Mouse (Mus musculus): ENCODE data around the gene 4930453N24Rik. TPM values are rescaled to one million over a fixed set of nuclear protein-coding genes. Genes with fewer than 3 reads are reported as not detected.

The 4930453N24Rik gene
- polyA plus RNA-seq (2016; fragmentation: Nextera tagmentation; extraction: Ambion mirVana): 27.0 and 29.4 TPM in 2 replicates

DNA sequence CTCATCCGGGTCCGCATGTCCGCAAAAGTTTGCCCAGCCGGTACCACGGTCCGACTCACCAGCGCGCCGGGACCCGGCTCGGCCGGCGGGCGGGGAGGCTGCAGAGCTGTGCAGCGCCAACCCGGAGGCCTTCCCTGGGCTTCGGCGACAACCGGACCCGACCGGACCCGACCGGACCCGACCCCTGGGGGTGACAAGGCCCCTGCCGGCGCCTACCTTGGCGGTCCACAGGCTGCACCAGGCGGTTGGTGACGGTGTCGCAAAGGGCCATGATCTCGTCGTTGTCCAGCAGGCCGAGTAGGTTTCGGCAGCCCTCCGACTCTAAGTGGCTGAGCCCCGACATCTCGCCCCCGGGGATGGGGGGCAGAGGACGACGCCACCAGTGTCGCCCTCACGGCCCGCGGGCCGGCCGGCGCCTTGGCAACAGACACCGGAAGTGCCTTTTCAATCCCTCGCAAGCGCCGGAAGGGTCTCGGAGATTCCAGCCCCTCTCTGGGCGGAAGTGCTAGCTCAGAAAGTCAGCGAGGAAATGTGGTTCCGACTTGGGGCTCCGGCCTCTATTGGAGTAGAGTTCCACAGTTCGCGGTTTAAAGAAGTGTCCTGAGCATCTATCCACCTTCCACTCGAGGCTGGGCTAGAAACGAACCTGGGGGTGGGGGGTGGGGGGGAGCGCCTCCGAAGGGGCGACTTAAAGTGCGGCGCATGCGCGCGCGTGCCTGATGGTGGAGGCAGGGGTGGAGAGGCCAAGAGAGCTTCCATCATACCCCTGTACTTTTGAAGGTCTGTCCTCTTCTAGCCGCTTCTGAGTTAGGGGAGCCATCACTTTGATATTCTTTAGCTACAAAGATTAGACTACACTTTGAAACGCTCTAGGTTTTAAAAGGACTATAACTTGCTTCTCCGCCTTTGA is at the start of gene 4930453N24Rik:
TSS of gene 4930453N24Rik (minus strand) at position 641 of the 910 bp plus-strand sequence.
- Histone ChIP-seq H3K36me3 (peaks cover 29% of the 10 kb centered on the region), H3K27me3 (ENCODE audit: insufficient read depth, poor library complexity, severe bottlenecking) (peaks cover 5% of the 10 kb centered on the region; the same call in 1 of the 2 replicates), H3K4me1 (replicated peaks) (peaks cover 9% of the 10 kb centered on the region), H3K4me3 (peak within 1 kb of the TSS; percentile 94), H3K9me3 (no peaks in the 10 kb centered on the region), H3K27ac (peak within 1 kb of the TSS; percentile 93)
- peak; percentile 92 for DNase-seq (ENCODE audit: low spot score)
- WGBS: 2% methylated on average over 72 of the region's 72 CpGs

DNA sequence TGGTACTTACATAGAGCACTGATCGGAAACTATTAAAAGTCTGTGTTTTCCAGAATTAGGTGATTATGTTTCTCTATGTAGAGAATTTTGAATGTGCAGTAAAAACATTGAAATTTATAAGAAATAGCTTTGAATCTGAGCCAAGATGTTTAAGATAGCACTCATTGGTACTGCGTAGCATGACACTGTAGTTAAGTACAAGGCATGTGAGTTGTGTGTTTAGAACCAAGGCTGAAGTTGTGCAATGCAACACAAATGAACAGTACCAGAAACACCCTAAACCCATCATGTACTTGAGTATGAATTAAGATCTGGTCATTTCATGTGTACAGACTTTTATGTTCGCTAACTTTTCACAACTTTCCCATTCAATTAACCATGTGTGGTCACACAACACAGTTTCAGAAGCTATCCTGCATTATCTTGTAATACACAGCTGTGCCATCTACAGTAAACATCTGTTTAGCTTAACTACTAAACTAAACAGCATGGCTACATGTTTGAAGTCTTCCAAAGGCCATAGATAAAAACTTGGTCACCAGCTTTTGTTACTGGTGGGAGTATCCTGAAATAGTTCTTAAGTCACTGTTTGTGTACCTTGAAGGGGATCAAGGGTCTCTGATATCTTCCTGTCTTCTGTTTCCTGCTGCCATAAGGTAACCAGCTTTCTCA is 46.3 kb upstream of the 4930453N24Rik start:
- Histone ChIP-seq H3K4me1 (replicated peaks) (no peaks in the 10 kb centered on the region), H3K9me3 (no peaks in the 10 kb centered on the region), H3K4me3 (no peak overlapping the region), H3K27me3 (ENCODE audit: insufficient read depth, poor library complexity, severe bottlenecking) (no peaks in the 10 kb centered on the region), H3K27ac (no peak overlapping the region), H3K36me3 (peaks cover 14% of the 10 kb centered on the region)
- DNase-seq (ENCODE audit: low spot score): no peak
- WGBS: 97% methylated on average over 3 of the region's 3 CpGs

DNA sequence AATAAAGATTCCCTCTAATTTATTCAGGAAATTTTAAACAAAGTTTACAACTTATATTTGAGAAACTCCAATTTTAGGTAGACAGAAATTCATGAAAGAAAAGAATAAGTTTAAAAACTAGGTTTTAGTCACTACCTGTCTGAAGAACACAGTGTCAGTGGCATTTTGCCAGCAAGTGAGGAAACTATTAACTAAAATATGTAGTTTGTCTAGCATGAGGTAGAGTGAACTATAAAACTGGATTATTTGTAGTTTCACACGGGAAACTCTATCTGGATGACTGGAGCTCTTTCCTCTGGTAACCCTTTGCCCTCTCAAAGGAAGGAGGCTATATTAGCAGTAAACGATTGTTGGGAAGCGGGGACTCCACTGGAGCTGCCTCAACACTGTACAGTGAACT is 32.1 kb upstream of the 4930453N24Rik start:
- WGBS: 90% methylated on average over 3 of the region's 3 CpGs
- H3K36me3 ChIP-seq: peaks cover 18% of the 10 kb centered on the region
- 0 out of 2 replicates have a peak, but pooled peaks cover 3% of the 10 kb centered on the region for H3K9me3 ChIP-seq

DNA sequence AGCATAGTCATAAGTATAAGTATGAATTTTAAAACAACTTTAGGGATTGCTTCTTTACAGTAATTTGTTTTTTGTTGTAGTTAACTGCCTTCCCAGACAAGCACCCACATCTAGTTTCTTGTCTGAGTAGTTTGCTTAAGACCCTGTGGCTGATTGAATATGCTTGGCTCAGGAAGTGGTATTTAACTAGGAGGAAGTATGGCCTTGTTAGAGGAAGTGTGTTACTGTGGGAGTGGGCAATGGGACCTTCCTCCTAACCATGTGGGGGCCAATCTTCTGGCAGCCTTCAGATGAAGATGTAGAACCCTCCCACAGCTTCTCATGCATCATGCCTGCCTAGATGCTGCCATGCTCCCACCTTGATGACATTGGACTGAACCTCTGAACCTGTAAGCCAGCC is 30.7 kb upstream of the 4930453N24Rik start:
- peaks cover 18% of the 10 kb centered on the region for H3K36me3 ChIP-seq
- H3K9me3 ChIP-seq: 0 out of 2 replicates have a peak, but pooled peaks cover 3% of the 10 kb centered on the region
- H3K4me3 ChIP-seq: no peak overlapping the region
- no peak for DNase-seq (ENCODE audit: low spot score)
- H3K27me3 ChIP-seq (ENCODE audit: insufficient read depth, poor library complexity, severe bottlenecking): no peaks in the 10 kb centered on the region
- H3K4me1 ChIP-seq (replicated peaks): no peaks in the 10 kb centered on the region
- no peak overlapping the region for H3K27ac ChIP-seq

More for the DNA sequence above, 32.1 kb upstream of the 4930453N24Rik start:
- H3K27me3 ChIP-seq (ENCODE audit: insufficient read depth, poor library complexity, severe bottlenecking): no peaks in the 10 kb centered on the region
- H3K4me3 ChIP-seq: no peak overlapping the region
- DNase-seq (ENCODE audit: low spot score): no peak
- H3K27ac ChIP-seq: no peak overlapping the region
- H3K4me1 ChIP-seq (replicated peaks): no peaks in the 10 kb centered on the region

GRCm38 (mm10) chr16:64800393-64800792 is 29.4 kb upstream of the 4930453N24Rik start:
- WGBS: 92% methylated on average over 5 of the region's 5 CpGs
- Histone ChIP-seq H3K4me3 (no peak overlapping the region), H3K9me3 (0 out of 2 replicates have a peak, but pooled peaks cover 3% of the 10 kb centered on the region), H3K27ac (no peak overlapping the region), H3K4me1 (replicated peaks) (no peaks in the 10 kb centered on the region), H3K27me3 (ENCODE audit: insufficient read depth, poor library complexity, severe bottlenecking) (no peaks in the 10 kb centered on the region), H3K36me3 (peaks cover 11% of the 10 kb centered on the region)
- no peak for DNase-seq (ENCODE audit: low spot score)

DNA sequence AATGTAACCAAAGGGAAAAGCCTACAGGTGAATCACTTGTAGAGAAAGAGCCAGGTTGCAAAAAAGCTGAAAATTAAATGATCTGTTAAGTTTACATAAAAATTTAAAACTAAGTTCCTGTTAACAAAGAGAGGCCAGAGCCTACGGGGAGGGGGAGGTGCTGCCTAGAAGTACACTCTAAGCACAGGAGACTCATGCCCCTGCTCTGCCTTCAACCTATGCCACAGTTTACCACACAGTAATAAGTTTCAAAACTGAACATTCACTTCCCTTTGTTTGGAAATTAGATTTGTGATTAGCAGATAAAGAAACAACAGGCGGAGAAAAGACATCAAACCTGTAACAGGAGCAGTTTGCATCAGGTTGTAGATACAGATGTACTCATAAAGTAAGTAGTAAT is 23.8 kb upstream of the 4930453N24Rik start:
- Histone ChIP-seq H3K27me3 (ENCODE audit: insufficient read depth, poor library complexity, severe bottlenecking) (no peaks in the 10 kb centered on the region), H3K4me3 (no peak overlapping the region), H3K36me3 (peaks cover 7% of the 10 kb centered on the region; the same call in 1 of the 2 replicates), H3K27ac (no peak overlapping the region), H3K9me3 (no peaks in the 10 kb centered on the region), H3K4me1 (replicated peaks) (no peaks in the 10 kb centered on the region)
- no peak for DNase-seq (ENCODE audit: low spot score)
- 92% methylated on average over 2 of the region's 2 CpGs for WGBS

DNA sequence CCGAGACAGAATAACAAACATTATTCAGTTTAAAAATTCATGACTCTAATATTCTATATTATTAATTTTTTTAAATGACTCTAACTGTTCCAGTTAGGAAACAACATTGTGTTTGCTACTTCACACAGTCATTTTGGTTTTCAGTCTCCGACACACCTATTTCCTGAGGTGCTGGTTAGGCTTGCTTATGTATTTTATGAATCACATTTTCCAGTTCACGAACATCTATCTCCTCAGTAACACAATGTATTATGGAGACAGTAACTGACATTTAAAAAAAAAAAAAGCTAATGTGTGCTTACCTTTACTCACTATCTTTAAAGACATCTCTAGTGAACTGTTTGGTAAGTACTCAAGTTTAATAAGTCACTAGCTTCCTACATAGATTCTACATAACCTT is 18.7 kb upstream of the 4930453N24Rik start:
- Histone ChIP-seq H3K36me3 (peaks cover 29% of the 10 kb centered on the region), H3K9me3 (no peaks in the 10 kb centered on the region), H3K27me3 (ENCODE audit: insufficient read depth, poor library complexity, severe bottlenecking) (no peaks in the 10 kb centered on the region), H3K27ac (no peak overlapping the region), H3K4me3 (no peak overlapping the region), H3K4me1 (replicated peaks) (no peaks in the 10 kb centered on the region)
- 91% methylated on average over 3 of the region's 3 CpGs for WGBS
- no peak for DNase-seq (ENCODE audit: low spot score)

GRCm38 (mm10) chr16:64775516-64775915 is 4.6 kb upstream of the 4930453N24Rik start:
- DNase-seq (ENCODE audit: low spot score): no peak
- WGBS: 71% methylated on average over 1 of the region's 1 CpGs
- Histone ChIP-seq H3K36me3 (0 out of 2 replicates have a peak, but pooled peaks cover 5% of the 10 kb centered on the region), H3K9me3 (no peaks in the 10 kb centered on the region), H3K27ac (no peak overlapping the region), H3K27me3 (ENCODE audit: insufficient read depth, poor library complexity, severe bottlenecking) (peaks cover 5% of the 10 kb centered on the region; the same call in 1 of the 2 replicates), H3K4me1 (replicated peaks) (no peaks in the 10 kb centered on the region), H3K4me3 (no peak overlapping the region)

DNA sequence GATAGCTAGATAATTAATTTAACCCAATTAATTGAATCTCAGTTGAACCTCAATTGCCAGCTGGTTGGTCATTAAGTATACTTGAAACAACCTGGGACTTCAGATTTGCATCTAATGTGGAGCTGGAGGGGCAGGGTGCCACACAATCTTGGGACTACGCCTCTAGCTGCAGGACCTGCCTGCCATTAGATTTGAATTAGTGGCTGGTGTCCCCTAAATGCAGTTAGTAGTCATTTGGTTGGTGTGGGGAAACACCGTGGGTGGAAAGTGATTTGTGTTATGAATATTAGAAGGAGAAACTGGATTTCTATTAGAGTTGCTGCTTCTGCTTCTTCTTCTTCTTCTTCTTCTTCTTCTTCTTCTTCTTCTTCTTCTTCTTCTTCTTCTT is 464 bp upstream of the 4930453N24Rik start:
- H3K27me3 ChIP-seq (ENCODE audit: insufficient read depth, poor library complexity, severe bottlenecking): peaks cover 5% of the 10 kb centered on the region; the same call in 1 of the 2 replicates
- WGBS: 90% methylated on average over 2 of the region's 2 CpGs
- peak overlapping the region; percentile 93 for H3K27ac ChIP-seq
- no peaks in the 10 kb centered on the region for H3K9me3 ChIP-seq
- H3K36me3 ChIP-seq: peaks cover 23% of the 10 kb centered on the region
- H3K4me3 ChIP-seq: peak overlapping the region; percentile 94
- H3K4me1 ChIP-seq (replicated peaks): peaks cover 9% of the 10 kb centered on the region
- DNase-seq (ENCODE audit: low spot score): no peak

DNA sequence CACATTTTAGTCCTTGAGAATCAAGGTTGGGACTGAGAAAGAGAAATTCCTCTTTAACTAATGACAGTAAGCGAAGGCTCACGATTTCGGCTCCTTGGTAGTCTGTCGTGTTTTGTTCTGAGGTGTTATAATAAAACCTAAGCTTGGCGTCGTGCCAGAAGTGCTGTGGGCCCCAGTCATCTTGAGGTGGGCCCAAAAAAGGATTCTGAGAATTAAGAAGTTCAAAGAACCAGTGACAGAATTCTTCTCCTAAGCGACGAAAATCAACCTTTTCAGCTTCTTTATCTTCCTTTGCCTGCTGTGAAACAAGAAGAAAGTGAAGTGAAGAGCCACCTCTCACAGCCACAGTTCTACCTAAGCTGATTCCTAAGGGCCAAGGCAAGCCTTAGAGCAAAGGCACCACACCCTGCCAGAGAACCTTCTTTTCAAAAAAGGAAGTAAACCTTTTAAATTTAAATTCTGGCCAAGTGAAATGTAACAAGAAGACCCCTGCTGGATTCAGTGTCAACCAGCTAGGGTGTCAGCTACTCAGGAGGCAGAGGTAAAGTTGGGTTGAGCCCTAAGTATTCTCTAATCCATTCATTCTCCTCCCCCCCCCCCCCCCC is 4.2 kb downstream of the 4930453N24Rik start:
- 96% methylated on average over 8 of the region's 8 CpGs for WGBS
- H3K4me1 ChIP-seq (replicated peaks): peaks cover 9% of the 10 kb centered on the region
- peaks cover 18% of the 10 kb centered on the region for H3K9me3 ChIP-seq
- no peaks in the 10 kb centered on the region for H3K27me3 ChIP-seq (ENCODE audit: insufficient read depth, poor library complexity, severe bottlenecking)
- DNase-seq (ENCODE audit: low spot score): no peak
- H3K36me3 ChIP-seq: peaks cover 69% of the 10 kb centered on the region
- no peak overlapping the region for H3K27ac ChIP-seq
- no peak overlapping the region for H3K4me3 ChIP-seq

- H3K4me3 ChIP-seq: no peak overlapping the region
- H3K27ac ChIP-seq: no peak overlapping the region
- no peaks in the 10 kb centered on the region for H3K27me3 ChIP-seq (ENCODE audit: insufficient read depth, poor library complexity, severe bottlenecking)
- DNase-seq (ENCODE audit: low spot score): no peak
- peaks cover 14% of the 10 kb centered on the region for H3K9me3 ChIP-seq
- H3K4me1 ChIP-seq (replicated peaks): no peaks in the 10 kb centered on the region
- 86% methylated on average over 1 of the region's 1 CpGs for WGBS
- peaks cover 43% of the 10 kb centered on the region for H3K36me3 ChIP-seq
Observed at GRCm38 (mm10) chr16:64759245-64759626, 11.7 kb downstream of the 4930453N24Rik start.

- no peaks in the 10 kb centered on the region for H3K4me1 ChIP-seq (replicated peaks)
- peaks cover 10% of the 10 kb centered on the region for H3K9me3 ChIP-seq
- H3K27me3 ChIP-seq (ENCODE audit: insufficient read depth, poor library complexity, severe bottlenecking): no peaks in the 10 kb centered on the region
- H3K36me3 ChIP-seq: peaks cover 37% of the 10 kb centered on the region
- DNase-seq (ENCODE audit: low spot score): no peak
- H3K4me3 ChIP-seq: no peak overlapping the region
- H3K27ac ChIP-seq: no peak overlapping the region
- 85% methylated on average over 6 of the region's 6 CpGs for WGBS
Observed at GRCm38 (mm10) chr16:64758561-64759244, 12.3 kb downstream of the 4930453N24Rik start.

All from hindbrain, embryonic 10.5 days (tissue).